Mouse (Mus musculus): ENCODE measurements around the gene Dph2. TPM values are rescaled to one million over a fixed set of nuclear protein-coding genes. Genes with fewer than 3 reads are reported as not detected.

Dph2 gene
- polyA plus RNA-seq, 1 experiment from 2014 or later, result 22.9 TPM

GRCm38 (mm10) chr4:117871787-117872186, 20.0 kb downstream of the Dph2 start:
- no peak overlapping the region for H3K9ac ChIP-seq
- peaks cover 37% of the 10 kb centered on the region for H3K36me3 ChIP-seq (replicated peaks; ENCODE audit: control insufficient read depth, insufficient read depth)
- no peak overlapping the region for H3K27ac ChIP-seq
- no peak overlapping the region for H3K4me3 ChIP-seq (replicated peaks; ENCODE audit: low read length)
- H3K27me3 ChIP-seq (ENCODE audit: control insufficient read depth, insufficient read depth, low read length), result no peaks in the 10 kb centered on the region
- 69% methylated on average over 7 of the region's 7 CpGs for WGBS
- DNase-seq (ENCODE audit: low spot score), result no peak
- no peaks in the 10 kb centered on the region for H3K9me3 ChIP-seq (ENCODE audit: control insufficient read depth, low read length)
- H3K4me1 ChIP-seq (replicated peaks; ENCODE audit: control insufficient read depth, insufficient read depth, low read length), result no peaks in the 10 kb centered on the region
- no peak for ATAC-seq (ENCODE audit: low FRiP score)
- no peak overlapping the region for H3K4me2 ChIP-seq (replicated peaks)

GRCm38 (mm10) chr4:117870437-117870836, 21.4 kb downstream of the Dph2 start:
- Histone ChIP-seq H3K4me1 (replicated peaks; ENCODE audit: control insufficient read depth, insufficient read depth, low read length) (no peaks in the 10 kb centered on the region), H3K4me3 (replicated peaks; ENCODE audit: low read length) (no peak overlapping the region), H3K9me3 (ENCODE audit: control insufficient read depth, low read length) (no peaks in the 10 kb centered on the region), H3K9ac (no peak overlapping the region), H3K27me3 (ENCODE audit: control insufficient read depth, insufficient read depth, low read length) (no peaks in the 10 kb centered on the region), H3K36me3 (replicated peaks; ENCODE audit: control insufficient read depth, insufficient read depth) (peaks cover 26% of the 10 kb centered on the region), H3K27ac (no peak overlapping the region), H3K4me2 (replicated peaks) (no peak overlapping the region)
- DNase-seq (ENCODE audit: low spot score), result no peak
- no peak for ATAC-seq (ENCODE audit: low FRiP score)
- WGBS, result 69% methylated on average over 1 of the region's 1 CpGs

GRCm38 (mm10) chr4:117869317-117869716, 22.5 kb downstream of the Dph2 start:
- H3K9ac ChIP-seq, result no peak overlapping the region
- H3K4me3 ChIP-seq (replicated peaks; ENCODE audit: low read length), result no peak overlapping the region
- ATAC-seq (ENCODE audit: low FRiP score) (no peak), DNase-seq (ENCODE audit: low spot score) (no peak)
- H3K27me3 ChIP-seq (ENCODE audit: control insufficient read depth, insufficient read depth, low read length), result no peaks in the 10 kb centered on the region
- H3K4me1 ChIP-seq (replicated peaks; ENCODE audit: control insufficient read depth, insufficient read depth, low read length), result no peaks in the 10 kb centered on the region
- 63% methylated on average over 9 of the region's 9 CpGs for WGBS
- H3K4me2 ChIP-seq (replicated peaks), result no peak overlapping the region
- no peak overlapping the region for H3K27ac ChIP-seq
- H3K36me3 ChIP-seq (replicated peaks; ENCODE audit: control insufficient read depth, insufficient read depth), result peaks cover 16% of the 10 kb centered on the region
- H3K9me3 ChIP-seq (ENCODE audit: control insufficient read depth, low read length), result no peaks in the 10 kb centered on the region

GRCm38 (mm10) chr4:117867823-117868222, 24.0 kb downstream of the Dph2 start:
- no peak overlapping the region for H3K27ac ChIP-seq
- no peaks in the 10 kb centered on the region for H3K27me3 ChIP-seq (ENCODE audit: control insufficient read depth, insufficient read depth, low read length)
- H3K4me1 ChIP-seq (replicated peaks; ENCODE audit: control insufficient read depth, insufficient read depth, low read length), result no peaks in the 10 kb centered on the region
- peaks cover under 1% of the 10 kb centered on the region for H3K36me3 ChIP-seq (replicated peaks; ENCODE audit: control insufficient read depth, insufficient read depth)
- no peak overlapping the region for H3K9ac ChIP-seq
- ATAC-seq (ENCODE audit: low FRiP score) (no peak), DNase-seq (ENCODE audit: low spot score) (peak; percentile 69)
- H3K9me3 ChIP-seq (ENCODE audit: control insufficient read depth, low read length), result no peaks in the 10 kb centered on the region
- H3K4me3 ChIP-seq (replicated peaks; ENCODE audit: low read length), result no peak overlapping the region
- H3K4me2 ChIP-seq (replicated peaks), result no peak overlapping the region
- 15% methylated on average over 24 of the region's 24 CpGs for WGBS

- H3K36me3 ChIP-seq (replicated peaks; ENCODE audit: control insufficient read depth, insufficient read depth), result no peaks in the 10 kb centered on the region; the same call in 1 of the 2 replicates
- ATAC-seq (ENCODE audit: low FRiP score) (no peak), DNase-seq (ENCODE audit: low spot score) (no peak)
- 77% methylated on average over 6 of the region's 6 CpGs for WGBS
- H3K9me3 ChIP-seq (ENCODE audit: control insufficient read depth, low read length), result no peaks in the 10 kb centered on the region
- no peak overlapping the region for H3K9ac ChIP-seq
- H3K4me1 ChIP-seq (replicated peaks; ENCODE audit: control insufficient read depth, insufficient read depth, low read length), result no peaks in the 10 kb centered on the region
- no peak overlapping the region for H3K27ac ChIP-seq
- no peak overlapping the region for H3K4me2 ChIP-seq (replicated peaks)
- no peak overlapping the region for H3K4me3 ChIP-seq (replicated peaks; ENCODE audit: low read length)
- no peaks in the 10 kb centered on the region for H3K27me3 ChIP-seq (ENCODE audit: control insufficient read depth, insufficient read depth, low read length)
Observed at GRCm38 (mm10) chr4:117867000-117867399, 24.8 kb downstream of the Dph2 start.

- Histone ChIP-seq H3K36me3 (replicated peaks; ENCODE audit: control insufficient read depth, insufficient read depth) (no peaks in the 10 kb centered on the region), H3K9me3 (ENCODE audit: control insufficient read depth, low read length) (no peaks in the 10 kb centered on the region), H3K4me2 (replicated peaks) (no peak overlapping the region), H3K4me3 (replicated peaks; ENCODE audit: low read length) (no peak overlapping the region), H3K9ac (no peak overlapping the region), H3K4me1 (replicated peaks; ENCODE audit: control insufficient read depth, insufficient read depth, low read length) (no peaks in the 10 kb centered on the region), H3K27me3 (ENCODE audit: control insufficient read depth, insufficient read depth, low read length) (no peaks in the 10 kb centered on the region), H3K27ac (no peak overlapping the region)
- ATAC-seq (ENCODE audit: low FRiP score), result no peak
- 50% methylated on average over 9 of the region's 9 CpGs for WGBS
- DNase-seq (ENCODE audit: low spot score), result no peak
Observed at GRCm38 (mm10) chr4:117866083-117866482, 25.7 kb downstream of the Dph2 start.

- DNase-seq (ENCODE audit: low spot score) (peak; percentile 62), ATAC-seq (ENCODE audit: low FRiP score) (peak; percentile 79)
- Histone ChIP-seq H3K4me2 (replicated peaks) (no peak overlapping the region), H3K9ac (no peak overlapping the region), H3K27ac (no peak overlapping the region), H3K27me3 (ENCODE audit: control insufficient read depth, insufficient read depth, low read length) (no peaks in the 10 kb centered on the region), H3K9me3 (ENCODE audit: control insufficient read depth, low read length) (no peaks in the 10 kb centered on the region), H3K36me3 (replicated peaks; ENCODE audit: control insufficient read depth, insufficient read depth) (no peaks in the 10 kb centered on the region), H3K4me3 (replicated peaks; ENCODE audit: low read length) (no peak overlapping the region), H3K4me1 (replicated peaks; ENCODE audit: control insufficient read depth, insufficient read depth, low read length) (no peaks in the 10 kb centered on the region)
- WGBS, result 29% methylated on average over 4 of the region's 4 CpGs
Observed at GRCm38 (mm10) chr4:117862823-117863222, 29.0 kb downstream of the Dph2 start.

- ATAC-seq (ENCODE audit: low FRiP score) (no peak), DNase-seq (ENCODE audit: low spot score) (no peak)
- 84% methylated on average over 9 of the region's 9 CpGs for WGBS
- Histone ChIP-seq H3K27me3 (ENCODE audit: control insufficient read depth, insufficient read depth, low read length) (no peaks in the 10 kb centered on the region), H3K4me1 (replicated peaks; ENCODE audit: control insufficient read depth, insufficient read depth, low read length) (no peaks in the 10 kb centered on the region), H3K4me2 (replicated peaks) (no peak overlapping the region), H3K9ac (no peak overlapping the region), H3K9me3 (ENCODE audit: control insufficient read depth, low read length) (no peaks in the 10 kb centered on the region), H3K36me3 (replicated peaks; ENCODE audit: control insufficient read depth, insufficient read depth) (no peaks in the 10 kb centered on the region), H3K27ac (no peak overlapping the region), H3K4me3 (replicated peaks; ENCODE audit: low read length) (no peak overlapping the region)
Observed at GRCm38 (mm10) chr4:117860570-117860969, 31.3 kb downstream of the Dph2 start.

GRCm38 (mm10) chr4:117858794-117859193, 33.0 kb downstream of the Dph2 start:
- Histone ChIP-seq H3K27ac (no peak overlapping the region), H3K36me3 (replicated peaks; ENCODE audit: control insufficient read depth, insufficient read depth) (no peaks in the 10 kb centered on the region), H3K9me3 (ENCODE audit: control insufficient read depth, low read length) (no peaks in the 10 kb centered on the region), H3K9ac (no peak overlapping the region), H3K27me3 (ENCODE audit: control insufficient read depth, insufficient read depth, low read length) (no peaks in the 10 kb centered on the region), H3K4me1 (replicated peaks; ENCODE audit: control insufficient read depth, insufficient read depth, low read length) (no peaks in the 10 kb centered on the region; the same call in 1 of the 2 replicates), H3K4me2 (replicated peaks) (no peak overlapping the region), H3K4me3 (replicated peaks; ENCODE audit: low read length) (no peak overlapping the region)
- WGBS, result 45% methylated on average over 3 of the region's 3 CpGs
- ATAC-seq (ENCODE audit: low FRiP score) (no peak), DNase-seq (ENCODE audit: low spot score) (no peak)

GRCm38 (mm10) chr4:117855146-117855545, 36.7 kb downstream of the Dph2 start:
- Histone ChIP-seq H3K27ac (peak overlapping the region; percentile 68), H3K4me2 (replicated peaks) (no peak overlapping the region)

More at GRCm38 (mm10) chr4:117855146-117855545, 36.7 kb downstream of the Dph2 start:
- DNase-seq (ENCODE audit: low spot score), result no peak
- no peaks in the 10 kb centered on the region for H3K27me3 ChIP-seq (ENCODE audit: control insufficient read depth, insufficient read depth, low read length)
- WGBS, result 62% methylated on average over 9 of the region's 9 CpGs
- ATAC-seq (ENCODE audit: low FRiP score), result peak; percentile 55; the same call in 1 of the 2 replicates
- H3K4me3 ChIP-seq (replicated peaks; ENCODE audit: low read length), result no peak overlapping the region
- no peak overlapping the region for H3K9ac ChIP-seq
- no peaks in the 10 kb centered on the region for H3K9me3 ChIP-seq (ENCODE audit: control insufficient read depth, low read length)
- H3K4me1 ChIP-seq (replicated peaks; ENCODE audit: control insufficient read depth, insufficient read depth, low read length), result peaks cover under 1% of the 10 kb centered on the region; the same call in 1 of the 2 replicates
- H3K36me3 ChIP-seq (replicated peaks; ENCODE audit: control insufficient read depth, insufficient read depth), result no peaks in the 10 kb centered on the region

Data from hindbrain, embryonic 14.5 days (tissue).